Mouse (Mus musculus): Measurements from ENCODE around the gene Inpp5a. TPM values are rescaled to one million over a fixed set of nuclear protein-coding genes. Genes with fewer than 3 reads are reported as not detected.

The Inpp5a gene
- polyA plus RNA-seq, 1 experiment from 2014 or later = 28.4 TPM

- WGBS = 77% methylated on average over 4 of the region's 4 CpGs
- no peak overlapping the region for H3K27ac ChIP-seq (ENCODE audit: low read depth, low read length)
- no peaks in the 10 kb centered on the region for H3K4me1 ChIP-seq (ENCODE audit: control insufficient read depth, insufficient read depth, low read length)
- no peak overlapping the region for H3K4me2 ChIP-seq (ENCODE audit: low read depth)
- H3K9me3 ChIP-seq (ENCODE audit: control insufficient read depth, low read length) = no peaks in the 10 kb centered on the region
- no peak overlapping the region for H3K9ac ChIP-seq (ENCODE audit: low read length)
- H3K27me3 ChIP-seq (ENCODE audit: control insufficient read depth, insufficient read depth, low read length) = no peaks in the 10 kb centered on the region
- no peak for DNase-seq (ENCODE audit: low spot score)
- H3K4me3 ChIP-seq (ENCODE audit: low read depth, low read length) = no peak overlapping the region
- no peaks in the 10 kb centered on the region for H3K36me3 ChIP-seq (ENCODE audit: control insufficient read depth, insufficient read depth, low read length)
- no peak for ATAC-seq (ENCODE audit: insufficient read depth, low FRiP score, low TSS enrichment)
Observed at GRCm38 (mm10) chr7:139467896-139468279, 79.0 kb downstream of the Inpp5a start.

- H3K4me2 ChIP-seq (ENCODE audit: low read depth) = no peak overlapping the region
- no peaks in the 10 kb centered on the region for H3K27me3 ChIP-seq (ENCODE audit: control insufficient read depth, insufficient read depth, low read length)
- no peak for DNase-seq (ENCODE audit: low spot score)
- ATAC-seq (ENCODE audit: insufficient read depth, low FRiP score, low TSS enrichment) = no peak
- H3K36me3 ChIP-seq (ENCODE audit: control insufficient read depth, insufficient read depth, low read length) = no peaks in the 10 kb centered on the region
- no peak overlapping the region for H3K27ac ChIP-seq (ENCODE audit: low read depth, low read length)
- no peak overlapping the region for H3K9ac ChIP-seq (ENCODE audit: low read length)
- 46% methylated on average over 2 of the region's 2 CpGs for WGBS
- no peaks in the 10 kb centered on the region for H3K9me3 ChIP-seq (ENCODE audit: control insufficient read depth, low read length)
- 0 out of 2 replicates have a peak, but pooled peaks cover 2% of the 10 kb centered on the region for H3K4me1 ChIP-seq (ENCODE audit: control insufficient read depth, insufficient read depth, low read length)
- no peak overlapping the region for H3K4me3 ChIP-seq (ENCODE audit: low read depth, low read length)
Observed at GRCm38 (mm10) chr7:139468440-139468839, 79.5 kb downstream of the Inpp5a start.

GRCm38 (mm10) chr7:139469457-139469856 is 80.5 kb downstream of the Inpp5a start:
- no peak for ATAC-seq (ENCODE audit: insufficient read depth, low FRiP score, low TSS enrichment)
- no peak overlapping the region for H3K4me3 ChIP-seq (ENCODE audit: low read depth, low read length)
- H3K27ac ChIP-seq (ENCODE audit: low read depth, low read length) = no peak overlapping the region
- H3K27me3 ChIP-seq (ENCODE audit: control insufficient read depth, insufficient read depth, low read length) = no peaks in the 10 kb centered on the region
- no peak overlapping the region for H3K4me2 ChIP-seq (ENCODE audit: low read depth)
- 86% methylated on average over 4 of the region's 4 CpGs for WGBS
- no peak overlapping the region for H3K9ac ChIP-seq (ENCODE audit: low read length)
- no peak for DNase-seq (ENCODE audit: low spot score)
- no peaks in the 10 kb centered on the region for H3K9me3 ChIP-seq (ENCODE audit: control insufficient read depth, low read length)
- 0 out of 2 replicates have a peak, but pooled peaks cover 2% of the 10 kb centered on the region for H3K4me1 ChIP-seq (ENCODE audit: control insufficient read depth, insufficient read depth, low read length)
- H3K36me3 ChIP-seq (ENCODE audit: control insufficient read depth, insufficient read depth, low read length) = no peaks in the 10 kb centered on the region

GRCm38 (mm10) chr7:139470481-139470880 is 81.6 kb downstream of the Inpp5a start:
- H3K4me2 ChIP-seq (ENCODE audit: low read depth) = no peak overlapping the region

GRCm38 (mm10) chr7:139472052-139472451 is 83.1 kb downstream of the Inpp5a start:
- ATAC-seq (ENCODE audit: insufficient read depth, low FRiP score, low TSS enrichment) = no peak
- no peaks in the 10 kb centered on the region for H3K9me3 ChIP-seq (ENCODE audit: control insufficient read depth, low read length)
- H3K27ac ChIP-seq (ENCODE audit: low read depth, low read length) = no peak overlapping the region
- no peak overlapping the region for H3K9ac ChIP-seq (ENCODE audit: low read length)
- no peak overlapping the region for H3K4me3 ChIP-seq (ENCODE audit: low read depth, low read length)
- WGBS = 88% methylated on average over 1 of the region's 1 CpGs
- H3K36me3 ChIP-seq (ENCODE audit: control insufficient read depth, insufficient read depth, low read length) = no peaks in the 10 kb centered on the region
- no peaks in the 10 kb centered on the region for H3K27me3 ChIP-seq (ENCODE audit: control insufficient read depth, insufficient read depth, low read length)
- 0 out of 2 replicates have a peak, but pooled peaks cover 2% of the 10 kb centered on the region for H3K4me1 ChIP-seq (ENCODE audit: control insufficient read depth, insufficient read depth, low read length)
- no peak overlapping the region for H3K4me2 ChIP-seq (ENCODE audit: low read depth)
- no peak for DNase-seq (ENCODE audit: low spot score)

More at GRCm38 (mm10) chr7:139470481-139470880, 81.6 kb downstream of the Inpp5a start:
- no peak overlapping the region for H3K4me3 ChIP-seq (ENCODE audit: low read depth, low read length)
- H3K36me3 ChIP-seq (ENCODE audit: control insufficient read depth, insufficient read depth, low read length) = no peaks in the 10 kb centered on the region
- DNase-seq (ENCODE audit: low spot score) (no peak), ATAC-seq (ENCODE audit: insufficient read depth, low FRiP score, low TSS enrichment) (no peak)
- H3K27me3 ChIP-seq (ENCODE audit: control insufficient read depth, insufficient read depth, low read length) = no peaks in the 10 kb centered on the region
- H3K9me3 ChIP-seq (ENCODE audit: control insufficient read depth, low read length) = no peaks in the 10 kb centered on the region
- 0 out of 2 replicates have a peak, but pooled peaks cover 2% of the 10 kb centered on the region for H3K4me1 ChIP-seq (ENCODE audit: control insufficient read depth, insufficient read depth, low read length)
- no peak overlapping the region for H3K9ac ChIP-seq (ENCODE audit: low read length)
- 86% methylated on average over 2 of the region's 2 CpGs for WGBS
- H3K27ac ChIP-seq (ENCODE audit: low read depth, low read length) = no peak overlapping the region

GRCm38 (mm10) chr7:139472865-139473549 is 84.1 kb downstream of the Inpp5a start:
- no peak overlapping the region for H3K27ac ChIP-seq (ENCODE audit: low read depth, low read length)
- WGBS = 30% methylated on average over 7 of the region's 7 CpGs

GRCm38 (mm10) chr7:139475896-139476295 is 87.0 kb downstream of the Inpp5a start:
- no peaks in the 10 kb centered on the region for H3K36me3 ChIP-seq (ENCODE audit: control insufficient read depth, insufficient read depth, low read length)
- DNase-seq (ENCODE audit: low spot score) = no peak
- H3K4me3 ChIP-seq (ENCODE audit: low read depth, low read length) = no peak overlapping the region
- no peak overlapping the region for H3K27ac ChIP-seq (ENCODE audit: low read depth, low read length)
- no peak overlapping the region for H3K4me2 ChIP-seq (ENCODE audit: low read depth)
- H3K27me3 ChIP-seq (ENCODE audit: control insufficient read depth, insufficient read depth, low read length) = no peaks in the 10 kb centered on the region
- 0 out of 2 replicates have a peak, but pooled peaks cover 2% of the 10 kb centered on the region for H3K4me1 ChIP-seq (ENCODE audit: control insufficient read depth, insufficient read depth, low read length)
- WGBS = 56% methylated on average over 4 of the region's 4 CpGs
- H3K9me3 ChIP-seq (ENCODE audit: control insufficient read depth, low read length) = no peaks in the 10 kb centered on the region
- ATAC-seq (ENCODE audit: insufficient read depth, low FRiP score, low TSS enrichment) = no peak
- H3K9ac ChIP-seq (ENCODE audit: low read length) = no peak overlapping the region

More at GRCm38 (mm10) chr7:139472865-139473549, 84.1 kb downstream of the Inpp5a start:
- peak; percentile 79 for DNase-seq (ENCODE audit: low spot score)
- no peak overlapping the region for H3K9ac ChIP-seq (ENCODE audit: low read length)
- H3K9me3 ChIP-seq (ENCODE audit: control insufficient read depth, low read length) = no peaks in the 10 kb centered on the region
- no peaks in the 10 kb centered on the region for H3K27me3 ChIP-seq (ENCODE audit: control insufficient read depth, insufficient read depth, low read length)
- 0 out of 2 replicates have a peak, but pooled peaks cover 2% of the 10 kb centered on the region for H3K4me1 ChIP-seq (ENCODE audit: control insufficient read depth, insufficient read depth, low read length)
- no peaks in the 10 kb centered on the region for H3K36me3 ChIP-seq (ENCODE audit: control insufficient read depth, insufficient read depth, low read length)
- ATAC-seq (ENCODE audit: insufficient read depth, low FRiP score, low TSS enrichment) = no peak
- no peak overlapping the region for H3K4me2 ChIP-seq (ENCODE audit: low read depth)
- no peak overlapping the region for H3K4me3 ChIP-seq (ENCODE audit: low read depth, low read length)

- H3K27me3 ChIP-seq (ENCODE audit: control insufficient read depth, insufficient read depth, low read length) = no peaks in the 10 kb centered on the region
- H3K4me3 ChIP-seq (ENCODE audit: low read depth, low read length) = no peak overlapping the region
- H3K9ac ChIP-seq (ENCODE audit: low read length) = no peak overlapping the region
- no peaks in the 10 kb centered on the region for H3K9me3 ChIP-seq (ENCODE audit: control insufficient read depth, low read length)
- H3K27ac ChIP-seq (ENCODE audit: low read depth, low read length) = no peak overlapping the region
- 69% methylated on average over 2 of the region's 2 CpGs for WGBS
- no peak for DNase-seq (ENCODE audit: low spot score)
- no peak for ATAC-seq (ENCODE audit: insufficient read depth, low FRiP score, low TSS enrichment)
- 0 out of 2 replicates have a peak, but pooled peaks cover 2% of the 10 kb centered on the region for H3K4me1 ChIP-seq (ENCODE audit: control insufficient read depth, insufficient read depth, low read length)
- H3K36me3 ChIP-seq (ENCODE audit: control insufficient read depth, insufficient read depth, low read length) = no peaks in the 10 kb centered on the region
- no peak overlapping the region for H3K4me2 ChIP-seq (ENCODE audit: low read depth)
Observed at GRCm38 (mm10) chr7:139476700-139477099, 87.8 kb downstream of the Inpp5a start.

- no peaks in the 10 kb centered on the region for H3K27me3 ChIP-seq (ENCODE audit: control insufficient read depth, insufficient read depth, low read length)
- WGBS = 81% methylated on average over 3 of the region's 3 CpGs
- no peak overlapping the region; the same call in 1 of the 2 replicates for H3K9ac ChIP-seq (ENCODE audit: low read length)
- no peak overlapping the region for H3K4me2 ChIP-seq (ENCODE audit: low read depth)
- H3K9me3 ChIP-seq (ENCODE audit: control insufficient read depth, low read length) = no peaks in the 10 kb centered on the region
- no peaks in the 10 kb centered on the region for H3K36me3 ChIP-seq (ENCODE audit: control insufficient read depth, insufficient read depth, low read length)
- H3K4me1 ChIP-seq (ENCODE audit: control insufficient read depth, insufficient read depth, low read length) = 0 out of 2 replicates have a peak, but pooled peaks cover 2% of the 10 kb centered on the region
- ATAC-seq (ENCODE audit: insufficient read depth, low FRiP score, low TSS enrichment) (no peak), DNase-seq (ENCODE audit: low spot score) (no peak)
- no peak overlapping the region for H3K27ac ChIP-seq (ENCODE audit: low read depth, low read length)
- no peak overlapping the region for H3K4me3 ChIP-seq (ENCODE audit: low read depth, low read length)
Observed at GRCm38 (mm10) chr7:139477748-139478147, 88.8 kb downstream of the Inpp5a start.

All from neural tube, embryonic 11.5 days (tissue).